ENCODE assay signal across 8 mouse cellular contexts in the genomic region with DNA sequence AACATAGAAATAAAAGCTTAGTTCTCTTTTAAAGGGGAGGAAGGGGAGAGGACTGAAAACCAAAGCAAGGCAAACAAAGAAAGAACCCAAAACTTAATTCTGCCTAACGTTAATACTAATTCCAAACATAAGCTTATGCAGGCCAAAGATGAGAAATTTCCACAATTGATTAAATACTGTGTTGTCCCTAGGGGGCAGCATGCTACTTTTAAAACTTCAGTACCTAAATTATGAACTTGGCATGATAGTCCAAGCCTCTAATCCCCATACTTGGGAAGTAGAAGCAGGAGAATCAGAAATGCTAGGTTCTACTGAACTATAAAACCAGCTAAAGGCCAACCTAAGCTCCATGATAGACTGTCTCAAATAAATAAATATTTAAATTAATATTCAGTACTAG. TPM values are rescaled to one million over a fixed set of nuclear protein-coding genes. Genes with fewer than 3 reads are reported as not detected.
DNase-seq lines count a peak whose midpoint lies in the region; ATAC-seq and TF ChIP-seq lines count a peak whose summit lies in the region.

No protein-coding gene starts in this region.

- H3K36me3 ChIP-seq in embryonic facial prominence, embryonic 11.5 days (replicated peaks; ENCODE audit: control insufficient read depth, insufficient read depth, low read depth, low read length) = no peaks in the 10 kb centered on the region
- H3K36me3 ChIP-seq in embryonic facial prominence, embryonic 10.5 days (replicated peaks) = peaks cover 6% of the 10 kb centered on the region; the same call in 1 of the 2 replicates
- no peaks in the 10 kb centered on the region for H3K36me3 ChIP-seq in midbrain, embryonic 13.5 days
- H3K36me3 ChIP-seq in midbrain, embryonic 11.5 days (ENCODE audit: control insufficient read depth, insufficient read depth, low read length) = no peaks in the 10 kb centered on the region

- DNase-seq in embryonic facial prominence, embryonic 11.5 days (ENCODE audit: low spot score) = peak; percentile 50
- DNase-seq in embryonic facial prominence, embryonic 10.5 days (ENCODE audit: low spot score) = no peak
- DNase-seq in layer of hippocampus, adult 9-10 months (ENCODE audit: low spot score) = peak; percentile 22
- DNase-seq in layer of hippocampus, adult 8-10 months (ENCODE audit: low spot score in 2 of 2) = no peak
- DNase-seq in Patski (ENCODE audit: low read depth, low spot score) = no peak
- peak; percentile 61 for DNase-seq in lung, postnatal 14 days
- DNase-seq in midbrain, embryonic 11.5 days (ENCODE audit: low spot score, missing footprints) = no peak

- peak; percentile 48 for TF ChIP-seq CTCF in Patski (IDR thresholded peaks at IDR 0.05)

- H3K4me2 ChIP-seq in embryonic facial prominence, embryonic 11.5 days (ENCODE audit: low read depth, low read length) = no peak overlapping the region
- H3K4me2 ChIP-seq in midbrain, embryonic 13.5 days (replicated peaks) = no peak overlapping the region
- H3K4me2 ChIP-seq in midbrain, embryonic 11.5 days = no peak overlapping the region

- CTCF ChIA-PET in Patski (lab: Charles Lee) = interaction anchor here (1.1 to 2.8 kb wide), 14 partner anchors 9 to 195 kb away, joined by 3 to 14 read pairs (median 4); no protein-coding TSS in a partner anchor

- no peaks in the 10 kb centered on the region for H3K9me3 ChIP-seq in embryonic facial prominence, embryonic 11.5 days (replicated peaks; ENCODE audit: control insufficient read depth, low read length)
- no peaks in the 10 kb centered on the region for H3K9me3 ChIP-seq in embryonic facial prominence, embryonic 10.5 days
- no peaks in the 10 kb centered on the region for H3K9me3 ChIP-seq in midbrain, embryonic 13.5 days
- H3K9me3 ChIP-seq in midbrain, embryonic 11.5 days (ENCODE audit: control insufficient read depth, low read length) = no peaks in the 10 kb centered on the region

- H3K4me3 ChIP-seq in embryonic facial prominence, embryonic 11.5 days (ENCODE audit: low read depth, low read length) = no peak overlapping the region
- H3K4me3 ChIP-seq in embryonic facial prominence, embryonic 10.5 days = no peak overlapping the region
- H3K4me3 ChIP-seq in midbrain, embryonic 13.5 days (replicated peaks) = no peak overlapping the region
- no peak overlapping the region for H3K4me3 ChIP-seq in midbrain, embryonic 11.5 days (ENCODE audit: low read depth, low read length)

- POLR2A ChIA-PET in Patski (lab: Charles Lee) = interaction anchor here (1.0 kb wide), 1 partner anchor 110 kb away, joined by 4 read pairs; no protein-coding TSS in a partner anchor

- H3K9ac ChIP-seq in embryonic facial prominence, embryonic 11.5 days (replicated peaks; ENCODE audit: low read length) = no peak overlapping the region
- no peak overlapping the region for H3K9ac ChIP-seq in midbrain, embryonic 13.5 days (replicated peaks)
- H3K9ac ChIP-seq in midbrain, embryonic 11.5 days (ENCODE audit: low read length) = no peak overlapping the region

- H3K27ac ChIP-seq in embryonic facial prominence, embryonic 11.5 days (replicated peaks; ENCODE audit: low read depth, low read length) = no peak overlapping the region
- H3K27ac ChIP-seq in embryonic facial prominence, embryonic 10.5 days (replicated peaks) = no peak overlapping the region
- no peak overlapping the region for H3K27ac ChIP-seq in midbrain, embryonic 13.5 days
- H3K27ac ChIP-seq in midbrain, embryonic 11.5 days (ENCODE audit: low read depth, low read length) = no peak overlapping the region

- no peak for ATAC-seq in embryonic facial prominence, embryonic 11.5 days (replicated peaks; ENCODE audit: insufficient number of reproducible peaks, low FRiP score, low TSS enrichment, low read depth)
- ATAC-seq in Patski = no peak
- no peak for ATAC-seq in midbrain, embryonic 13.5 days
- ATAC-seq in midbrain, embryonic 11.5 days (ENCODE audit: low FRiP score) = no peak

- H3K4me1 ChIP-seq in embryonic facial prominence, embryonic 11.5 days (ENCODE audit: control insufficient read depth, insufficient read depth, low read length) = no peaks in the 10 kb centered on the region
- no peaks in the 10 kb centered on the region for H3K4me1 ChIP-seq in embryonic facial prominence, embryonic 10.5 days
- H3K4me1 ChIP-seq in midbrain, embryonic 13.5 days (replicated peaks) = 0 out of 2 replicates have a peak, but pooled peaks cover 4% of the 10 kb centered on the region
- no peaks in the 10 kb centered on the region for H3K4me1 ChIP-seq in midbrain, embryonic 11.5 days (ENCODE audit: control insufficient read depth, insufficient read depth, low read length)

- H3K27me3 ChIP-seq in embryonic facial prominence, embryonic 11.5 days (ENCODE audit: control insufficient read depth, insufficient read depth, low read length) = no peaks in the 10 kb centered on the region
- no peaks in the 10 kb centered on the region for H3K27me3 ChIP-seq in embryonic facial prominence, embryonic 10.5 days (replicated peaks; ENCODE audit: low read depth, poor library complexity, severe bottlenecking)
- no peaks in the 10 kb centered on the region for H3K27me3 ChIP-seq in Patski
- H3K27me3 ChIP-seq in midbrain, embryonic 13.5 days = no peaks in the 10 kb centered on the region
- H3K27me3 ChIP-seq in midbrain, embryonic 11.5 days (ENCODE audit: control insufficient read depth, insufficient read depth, low read length) = no peaks in the 10 kb centered on the region

- in situ Hi-C loops in Patski (cut with MboI; ENCODE audit: low pct_unique_long_range_greater_than_20kb) = loop anchor here (5.0 kb wide), 2 partner anchors 79 to 194 kb away; no protein-coding TSS in a partner anchor

- WGBS in embryonic facial prominence, embryonic 11.5 days = 71% methylated on average over 1 of the region's 1 CpGs
- WGBS in embryonic facial prominence, embryonic 10.5 days = 71% methylated on average over 1 of the region's 1 CpGs
- WGBS in midbrain, embryonic 13.5 days = 74% methylated on average over 1 of the region's 1 CpGs
- 76% methylated on average over 1 of the region's 1 CpGs for WGBS in midbrain, embryonic 11.5 days

RNA-seq across cellular contexts. Expression of a gene that starts 18.7 kb away (rescaled TPM):
- 9.7 and 11.8 TPM in 2 replicates for polyA plus RNA-seq in embryonic facial prominence, embryonic 11.5 days (2014; fragmentation: Nextera tagmentation; extraction: Ambion mirVana)
- 5.4 and 6.3 TPM in 2 replicates for polyA plus RNA-seq in embryonic facial prominence, embryonic 10.5 days (2016; fragmentation: Nextera tagmentation; extraction: Ambion mirVana)
- total RNA-seq in layer of hippocampus, adult 8-10 months (2022) = 10 to 100 TPM; 56.4 to 74.4 (median 63.6) TPM
- polyA plus RNA-seq in Patski (2021) = 11.8 TPM
- polyA plus RNA-seq in midbrain, embryonic 13.5 days (2015; fragmentation: Nextera tagmentation; extraction: Ambion mirVana) = 10.6 and 11.8 TPM in 2 replicates
- polyA plus RNA-seq in midbrain, embryonic 11.5 days (2014; fragmentation: Nextera tagmentation; extraction: Ambion mirVana) = 12.9 and 17.7 TPM in 2 replicates

Comparison
In these comparisons a context has a peak if more than half of its experiments do, and no peak if none do; other contexts are left out.
1. DNase-seq: peak in embryonic facial prominence, embryonic 11.5 days (single experiment), layer of hippocampus, adult 9-10 months (single experiment) and lung, postnatal 14 days (single experiment); none in embryonic facial prominence, embryonic 10.5 days (single experiment), layer of hippocampus, adult 8-10 months (0 of 2), Patski (single experiment) and midbrain, embryonic 11.5 days (single experiment).